Mouse (Mus musculus) small intestine, adult 2 months (tissue): ENCODE measurements around the gene Lyrm1. TPM values are rescaled to one million over a fixed set of nuclear protein-coding genes. Genes with fewer than 3 reads are reported as not detected.

ENCODE experiments used
- H3K27ac ChIP-seq: fragments of 200-500 bp; 2 replicates; pipeline ENCODE4 v1.5.1; 2012; ENCODE audit warnings: low read depth, low read length, control low read depth, inconsistent platforms; ENCODE audit not compliant: insufficient read depth
- H3K27me3 ChIP-seq: fragments of 200-500 bp; 2 replicates; pipeline ENCODE4 v1.6.1; 2012; ENCODE audit warnings: mild to moderate bottlenecking, moderate library complexity, low read length, inconsistent platforms; ENCODE audit not compliant: control insufficient read depth, insufficient read depth
- H3K36me3 ChIP-seq: fragments of 200-500 bp; 2 replicates; pipeline ENCODE4 v1.6.1; 2012; ENCODE audit warnings: mild to moderate bottlenecking, low read length, control low read depth, inconsistent platforms; ENCODE audit not compliant: control insufficient read depth, insufficient read depth
- H3K4me1 ChIP-seq: fragments of 200-500 bp; 2 replicates; pipeline ENCODE4 v1.6.1; 2012; ENCODE audit warnings: low read length, inconsistent platforms, mixed read lengths; ENCODE audit not compliant: control insufficient read depth, insufficient read depth, insufficient read length
- H3K4me3 ChIP-seq: fragments of 200-500 bp; 2 replicates; pipeline ENCODE4 v1.5.1; 2012; ENCODE audit warnings: low read depth, mild to moderate bottlenecking, control low read depth, inconsistent platforms, low read length, moderate library complexity
- CTCF ChIP-seq: fragments of 200-500 bp; IDR thresholded peaks from 2 replicates; pipeline ENCODE4 v1.5.1; 2012; ENCODE audit warnings: low read depth, mild to moderate bottlenecking, control low read depth, inconsistent platforms, low read length, moderate library complexity, mixed read lengths; ENCODE audit not compliant: insufficient replicate concordance, insufficient read length; ENCODE audit errors: extremely low read depth
- POLR2A ChIP-seq: fragments of 200-500 bp; IDR thresholded peaks from 2 replicates; pipeline ENCODE4 v1.6.1; 2012; ENCODE audit warnings: low read depth, mild to moderate bottlenecking, control low read depth, inconsistent platforms, low read length, moderate library complexity
- WGBS: fragments of 180-500 bp; shearing (Covaris S2); methylation state at CpG from one replicate; pipeline ENCODE4 v1.1.7; 2018; 5-methylcytosine and 5-hydroxymethylcytosine counted together
- polyA plus RNA-seq: library from polyadenylated mRNA; depleted of rRNA; stranded (reverse); fragments of >200 nt; gene quantifications from 2 replicates; pipeline ENCODE4 v1.2.3, GENCODE M21; 2012

The Lyrm1 gene
- polyA plus RNA-seq, 1 experiment, result 0.65 TPM

DNA sequence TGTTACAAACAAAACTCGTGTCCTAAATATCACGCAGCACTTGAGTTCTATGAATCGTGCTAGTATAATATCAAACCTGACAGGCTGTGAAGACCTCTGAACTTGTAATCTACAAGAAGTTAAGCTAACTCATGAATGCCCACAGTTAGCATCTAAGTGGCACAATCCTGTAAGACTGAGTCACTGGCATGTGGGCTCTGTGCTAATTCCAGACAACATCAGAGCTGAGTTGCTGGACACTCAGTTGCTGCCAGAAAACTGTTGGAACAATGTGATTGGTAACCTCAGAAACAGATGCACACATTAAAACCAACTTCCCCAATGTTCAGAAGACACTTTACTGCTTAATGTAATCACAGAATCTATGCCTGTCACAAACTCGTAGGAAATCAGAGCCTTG, 7.8 kb upstream of the Lyrm1 start:
- TF ChIP-seq POLR2A (no peak), CTCF (no peak)
- Histone ChIP-seq H3K27ac (no peak overlapping the region), H3K4me1 (peaks cover 2% of the 10 kb centered on the region; the same call in 1 of the 2 replicates), H3K27me3 (no peaks in the 10 kb centered on the region), H3K4me3 (no peak overlapping the region), H3K36me3 (peaks cover 5% of the 10 kb centered on the region; the same call in 1 of the 2 replicates)
- 89% methylated on average over 4 of the region's 4 CpGs for WGBS

GRCm38 (mm10) chr7:119892198-119892597, 3.5 kb upstream of the Lyrm1 start:
- H3K36me3 ChIP-seq, result no peaks in the 10 kb centered on the region
- TF ChIP-seq POLR2A (no peak), CTCF (no peak)
- no peak overlapping the region for H3K27ac ChIP-seq
- H3K4me3 ChIP-seq, result no peak overlapping the region
- peaks cover 2% of the 10 kb centered on the region; the same call in 1 of the 2 replicates for H3K4me1 ChIP-seq
- 75% methylated on average over 1 of the region's 1 CpGs for WGBS
- no peaks in the 10 kb centered on the region for H3K27me3 ChIP-seq

- no peaks in the 10 kb centered on the region for H3K27me3 ChIP-seq
- H3K27ac ChIP-seq, result no peak overlapping the region
- no peak overlapping the region for H3K4me3 ChIP-seq
- TF ChIP-seq POLR2A (no peak), CTCF (no peak)
- 62% methylated on average over 4 of the region's 4 CpGs for WGBS
- peaks cover 2% of the 10 kb centered on the region; the same call in 1 of the 2 replicates for H3K4me1 ChIP-seq
- H3K36me3 ChIP-seq, result no peaks in the 10 kb centered on the region
Measured at GRCm38 (mm10) chr7:119892742-119893141, 2.9 kb upstream of the Lyrm1 start.

DNA sequence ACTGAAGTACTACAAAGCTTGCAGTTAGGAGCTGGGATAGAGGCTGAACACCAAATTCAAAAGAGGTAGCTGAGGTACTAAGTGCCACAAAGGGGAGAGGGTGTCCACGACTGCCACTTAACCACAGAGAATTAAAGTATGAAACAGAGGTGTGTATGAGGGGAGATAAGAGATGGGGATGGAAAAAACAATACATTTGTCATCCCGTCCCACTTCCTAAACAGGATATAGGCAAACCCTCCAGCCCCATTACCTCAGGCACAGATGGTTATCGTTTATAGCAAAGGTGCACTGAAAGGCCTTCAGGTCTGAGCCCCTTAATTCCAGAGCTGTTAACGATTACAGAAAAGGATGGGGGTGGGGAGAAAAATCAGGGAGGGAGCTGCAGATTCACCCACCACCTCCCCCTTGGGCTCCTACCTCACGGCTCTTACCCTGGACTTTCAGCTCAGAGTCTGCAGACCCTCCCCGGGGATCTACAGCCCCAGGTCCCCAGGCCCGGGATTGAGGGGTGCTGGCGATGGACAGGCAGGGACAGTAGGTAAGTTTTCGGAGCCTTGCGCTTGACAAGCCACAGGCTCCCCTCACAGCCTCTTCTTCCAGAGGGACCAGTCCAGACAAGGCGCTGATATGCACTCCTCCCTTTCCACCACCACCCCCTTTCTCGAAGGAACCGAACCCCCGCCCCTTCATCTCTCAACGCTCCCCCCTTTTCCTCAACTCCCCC, 680 bp upstream of the Lyrm1 start:
- under 1% methylated on average over 15 of the region's 15 CpGs for WGBS
- H3K27ac ChIP-seq, result no peak overlapping the region; the same call in 1 of the 2 replicates
- no peaks in the 10 kb centered on the region for H3K27me3 ChIP-seq
- H3K4me3 ChIP-seq, result peak overlapping the region; percentile 75
- TF ChIP-seq CTCF, result no peak
- no peak for TF ChIP-seq POLR2A
- no peaks in the 10 kb centered on the region for H3K36me3 ChIP-seq
- H3K4me1 ChIP-seq, result peaks cover 2% of the 10 kb centered on the region; the same call in 1 of the 2 replicates

DNA sequence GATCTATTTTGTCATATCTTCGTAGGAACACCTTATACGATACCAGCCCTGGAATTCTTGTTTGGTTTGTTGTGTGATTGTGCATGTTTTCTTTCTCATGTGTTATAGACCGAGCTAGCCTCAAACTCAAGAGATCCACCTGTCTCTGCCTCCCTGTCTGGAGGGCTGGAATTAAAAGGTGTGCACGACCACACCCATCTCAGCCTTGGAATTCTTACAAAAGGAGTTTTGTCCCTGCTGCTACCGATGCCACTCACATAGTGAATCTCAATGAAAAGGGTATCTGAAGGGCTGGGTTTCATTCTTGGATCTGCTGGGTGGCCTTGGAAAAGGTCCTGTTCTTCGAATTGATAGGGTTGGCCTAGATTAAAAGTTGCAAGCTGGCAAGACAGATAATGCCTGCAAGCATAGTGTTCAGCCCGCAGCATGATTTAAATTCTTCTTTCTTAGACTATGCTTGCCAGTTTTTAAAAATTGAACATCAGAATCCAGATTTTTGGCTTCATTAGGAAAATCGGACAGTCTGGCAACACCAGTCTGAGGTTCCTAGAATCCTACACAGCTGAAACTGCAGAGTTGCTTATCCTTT, 2.0 kb downstream of the Lyrm1 start:
- no peak overlapping the region for H3K4me3 ChIP-seq
- WGBS, result 89% methylated on average over 8 of the region's 8 CpGs
- H3K27me3 ChIP-seq, result no peaks in the 10 kb centered on the region
- H3K27ac ChIP-seq, result no peak overlapping the region
- TF ChIP-seq CTCF, result no peak
- no peak for TF ChIP-seq POLR2A
- H3K36me3 ChIP-seq, result no peaks in the 10 kb centered on the region
- no peaks in the 10 kb centered on the region; the same call in 1 of the 2 replicates for H3K4me1 ChIP-seq

GRCm38 (mm10) chr7:119898247-119898856, 2.7 kb downstream of the Lyrm1 start:
- WGBS, result 77% methylated on average over 1 of the region's 1 CpGs
- Histone ChIP-seq H3K27me3 (no peaks in the 10 kb centered on the region), H3K27ac (no peak overlapping the region), H3K36me3 (no peaks in the 10 kb centered on the region), H3K4me1 (no peaks in the 10 kb centered on the region; the same call in 1 of the 2 replicates), H3K4me3 (no peak overlapping the region)
- TF ChIP-seq CTCF (no peak), POLR2A (no peak)
